Mouse (Mus musculus): ENCODE results near the gene Klhl9.
A peak's percentile ranks its signal among the peaks of the same experiment; 100 is the strongest.
"Not testable (repeated sequence)": the region's sequence is repeated elsewhere in the genome, so short reads cannot be mapped to it uniquely, and the experiment has no call there.

Gene Klhl9

DNA sequence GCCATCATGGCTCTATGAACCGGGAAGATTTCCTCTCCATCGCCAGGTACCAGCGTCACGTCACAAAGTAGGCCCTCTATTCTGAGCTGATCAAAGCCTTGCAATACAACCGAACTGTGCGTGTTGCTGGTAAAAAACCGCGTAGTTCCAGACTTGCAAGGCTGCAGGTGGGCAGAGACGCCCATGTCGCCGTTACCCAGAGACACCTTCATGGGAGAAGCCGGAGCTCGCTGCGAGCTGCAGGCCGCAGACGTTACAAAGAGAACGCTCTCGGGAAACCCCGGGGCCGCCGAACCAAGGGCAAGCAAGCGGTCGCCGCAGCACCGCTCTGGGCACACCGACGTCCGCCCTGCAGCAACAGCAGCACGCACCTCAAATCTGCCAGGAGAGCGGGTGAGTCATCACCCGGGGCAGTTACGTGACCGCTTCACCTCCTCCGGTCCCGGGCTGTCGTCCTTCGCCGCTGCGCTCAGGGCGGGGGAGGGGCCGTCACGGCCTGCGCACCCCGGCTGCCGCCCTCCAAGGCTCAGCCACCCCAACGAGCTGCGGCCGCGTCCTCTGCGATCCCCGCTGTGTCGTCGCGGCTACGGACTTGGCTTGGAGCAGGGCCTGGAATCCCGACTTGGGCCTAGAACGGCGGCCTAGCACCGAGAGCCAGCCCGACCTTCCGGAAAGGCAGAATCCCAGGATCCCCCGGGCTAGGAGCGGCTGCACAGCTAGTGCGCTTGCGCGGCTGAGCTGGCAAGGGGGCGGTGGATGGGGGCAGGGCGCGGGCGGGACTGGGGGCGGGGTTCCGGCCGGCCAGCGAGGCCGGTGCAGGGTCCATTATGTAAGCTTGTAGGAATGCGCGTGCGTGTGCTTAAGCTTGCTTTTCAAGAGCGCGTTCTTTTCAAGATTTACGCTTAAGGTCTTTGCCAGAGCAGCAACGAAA is at the start of gene Klhl9, which contains the start of gene Gm26566:
Gene Klhl9 (minus strand): TSS at position 675 of the 931 bp plus-strand sequence.
Gene Gm26566 (plus strand): TSS at position 15 of the 931 bp plus-strand sequence.
- peak; percentile 71 to 78 for DNase-seq (ENCODE audit: low read depth in 2 of 2, low spot score in 2 of 2)

DNA sequence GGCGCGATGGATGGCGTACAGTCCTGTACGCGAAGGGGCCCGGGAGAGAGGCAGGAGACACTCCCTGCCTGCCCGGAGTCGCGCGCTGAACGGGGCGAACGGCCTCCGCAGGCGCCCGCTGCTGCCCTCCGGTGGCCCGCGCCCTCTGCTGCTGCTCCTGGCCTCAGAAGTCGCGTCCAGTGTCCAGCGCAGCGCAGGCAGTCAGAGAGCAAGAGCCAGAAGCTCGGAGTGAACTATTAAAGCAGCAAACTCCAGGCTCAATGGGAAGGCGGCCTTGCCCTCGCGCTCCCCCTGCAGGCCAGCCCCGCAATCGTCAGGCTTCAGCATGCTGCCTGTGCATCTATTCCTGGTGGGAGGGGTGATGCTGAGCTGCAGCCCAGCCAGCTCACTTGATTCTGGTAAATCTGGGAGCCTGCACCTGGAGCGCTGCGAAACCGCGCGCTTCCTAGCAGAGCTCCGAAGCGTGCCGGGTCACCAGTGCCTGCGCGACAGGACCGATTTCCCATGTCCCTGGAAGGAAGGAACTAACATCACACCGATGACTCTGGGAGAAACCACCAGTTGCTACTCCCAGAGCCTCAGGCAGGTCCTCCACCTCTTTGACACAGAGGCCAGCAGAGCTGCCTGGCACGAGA is 41.2 kb upstream of the Klhl9 start:
- DNase-seq (ENCODE audit: low read depth in 2 of 2, low spot score in 2 of 2) = not testable (repeated sequence)

- DNase-seq (ENCODE audit: low read depth in 2 of 2, low spot score in 2 of 2) = not testable (repeated sequence)
These were observed 40.1 kb upstream of the Klhl9 start for GRCm38 (mm10) chr4:88762341-88762740.

- peak; percentile 82 to 85 for DNase-seq (ENCODE audit: low read depth in 2 of 2, low spot score in 2 of 2)
These were observed 39.5 kb upstream of the Klhl9 start for GRCm38 (mm10) chr4:88761776-88762175.

DNA sequence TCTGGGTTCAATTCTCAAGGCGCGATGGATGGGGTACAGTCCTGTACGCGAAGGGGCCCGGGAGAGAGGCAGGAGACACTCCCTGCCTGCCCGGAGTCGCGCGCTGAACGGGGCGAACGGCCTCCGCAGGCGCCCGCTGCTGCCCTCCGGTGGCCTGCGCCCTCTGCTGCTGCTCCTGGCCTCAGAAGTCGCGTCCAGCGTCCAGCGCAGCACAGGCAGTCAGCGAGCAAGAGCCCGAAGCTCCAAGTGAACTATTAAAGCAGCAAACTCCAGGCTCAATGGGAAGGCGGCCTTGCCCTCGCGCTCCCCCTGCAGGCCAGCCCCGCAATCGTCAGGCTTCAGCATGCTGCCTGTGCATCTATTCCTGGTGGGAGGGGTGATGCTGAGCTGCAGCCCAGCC is 38.2 kb upstream of the Klhl9 start:
- DNase-seq (ENCODE audit: low read depth in 2 of 2, low spot score in 2 of 2) = peak; percentile 35 to 39

- peak; percentile 40 to 43 for DNase-seq (ENCODE audit: low read depth in 2 of 2, low spot score in 2 of 2)
These were observed 37.5 kb upstream of the Klhl9 start, which contains the start of gene Gm13283 for GRCm38 (mm10) chr4:88759610-88760268. Gene Gm13283, plus strand, starts transcription at chr4:88760119.

- DNase-seq (ENCODE audit: low read depth in 2 of 2, low spot score in 2 of 2) = not testable (repeated sequence)
These were observed 36.5 kb upstream of the Klhl9 start for GRCm38 (mm10) chr4:88758751-88759150.

DNA sequence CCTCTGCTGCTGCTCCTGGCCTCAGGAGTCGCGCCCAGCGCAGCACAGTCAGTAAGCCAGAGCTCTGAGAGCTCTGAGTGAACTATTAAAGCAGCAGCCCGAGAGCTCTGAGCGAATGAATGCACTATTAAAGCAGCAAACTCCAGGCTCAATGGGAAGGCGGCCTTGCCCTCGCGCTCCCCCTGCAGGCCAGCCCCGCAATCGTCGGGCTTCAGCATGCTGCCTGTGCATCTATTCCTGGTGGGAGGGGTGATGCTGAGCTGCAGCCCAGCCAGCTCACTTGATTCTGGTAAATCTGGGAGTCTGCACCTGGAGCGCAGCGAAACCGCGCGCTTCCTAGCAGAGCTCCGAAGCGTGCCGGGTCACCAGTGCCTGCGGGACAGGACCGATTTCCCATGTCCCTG is 35.4 kb upstream of the Klhl9 start:
- DNase-seq (ENCODE audit: low read depth in 2 of 2, low spot score in 2 of 2) = peak; percentile 91 to 94

- peak in 1 of 2 experiments; percentile 38 for DNase-seq (ENCODE audit: low read depth in 2 of 2, low spot score in 2 of 2)
These were observed 34.6 kb upstream of the Klhl9 start for GRCm38 (mm10) chr4:88756581-88757513.

- peak; percentile 73 to 80 for DNase-seq (ENCODE audit: low read depth in 2 of 2, low spot score in 2 of 2)
These were observed 32.6 kb upstream of the Klhl9 start, which contains the start of gene Gm13271 for GRCm38 (mm10) chr4:88754818-88755340. Gene Gm13271, plus strand, starts transcription at chr4:88754868.

- no peak for DNase-seq (ENCODE audit: low read depth in 2 of 2, low spot score in 2 of 2)
These were observed 27.7 kb upstream of the Klhl9 start for GRCm38 (mm10) chr4:88749926-88750325.

- no peak for DNase-seq (ENCODE audit: low read depth in 2 of 2, low spot score in 2 of 2)
These were observed 21.9 kb upstream of the Klhl9 start for GRCm38 (mm10) chr4:88744207-88744606.

- DNase-seq (ENCODE audit: low read depth in 2 of 2, low spot score in 2 of 2) = no peak
These were observed 20.6 kb upstream of the Klhl9 start for GRCm38 (mm10) chr4:88742771-88743371.

- DNase-seq (ENCODE audit: low read depth in 2 of 2, low spot score in 2 of 2) = no peak
These were observed 19.2 kb upstream of the Klhl9 start for GRCm38 (mm10) chr4:88741426-88741825.

GRCm38 (mm10) chr4:88739036-88739435 is 16.8 kb upstream of the Klhl9 start:
- no peak for DNase-seq (ENCODE audit: low read depth in 2 of 2, low spot score in 2 of 2)

DNA sequence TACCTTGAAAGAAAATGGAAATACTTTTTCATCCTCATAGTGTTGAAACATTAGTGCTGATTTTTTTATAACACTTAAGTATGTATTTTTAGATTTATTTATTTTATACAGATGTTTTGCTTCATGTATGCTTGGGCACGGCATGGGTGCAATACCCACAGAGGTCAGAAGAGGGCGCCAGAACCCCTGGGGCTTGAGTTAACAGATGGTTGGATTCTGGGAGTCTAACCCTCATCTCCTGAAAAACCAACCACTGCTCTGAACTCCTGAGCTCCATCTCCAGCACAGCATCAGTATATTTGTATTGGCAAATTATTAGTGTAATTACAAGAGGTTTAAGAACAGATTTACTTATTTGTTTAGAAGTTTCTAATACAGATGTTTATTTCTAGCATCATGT is 16.2 kb upstream of the Klhl9 start:
- peak; percentile 78 to 79 for DNase-seq (ENCODE audit: low read depth in 2 of 2, low spot score in 2 of 2)

DNA sequence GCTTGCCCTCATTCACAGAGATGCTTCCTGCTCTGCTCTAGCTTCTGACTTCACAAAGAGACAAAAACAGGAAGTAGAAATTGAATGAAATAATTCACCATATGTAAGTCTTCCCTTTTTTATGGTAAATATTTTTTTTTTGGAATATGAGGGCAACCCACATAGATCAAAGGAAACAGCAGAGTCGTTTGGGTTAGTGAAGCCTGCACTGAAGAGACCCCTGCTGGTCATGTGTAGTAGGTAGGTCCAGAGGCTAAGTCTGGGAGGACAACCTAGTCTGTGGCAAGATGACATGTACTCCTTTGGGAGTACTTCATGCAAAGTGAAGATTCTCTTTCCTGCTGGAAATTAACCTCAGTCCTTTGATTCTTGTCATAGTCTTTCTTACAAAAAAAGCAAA is 5.1 kb upstream of the Klhl9 start:
- peak in 1 of 2 experiments; percentile 39 for DNase-seq (ENCODE audit: low read depth in 2 of 2, low spot score in 2 of 2)

DNA sequence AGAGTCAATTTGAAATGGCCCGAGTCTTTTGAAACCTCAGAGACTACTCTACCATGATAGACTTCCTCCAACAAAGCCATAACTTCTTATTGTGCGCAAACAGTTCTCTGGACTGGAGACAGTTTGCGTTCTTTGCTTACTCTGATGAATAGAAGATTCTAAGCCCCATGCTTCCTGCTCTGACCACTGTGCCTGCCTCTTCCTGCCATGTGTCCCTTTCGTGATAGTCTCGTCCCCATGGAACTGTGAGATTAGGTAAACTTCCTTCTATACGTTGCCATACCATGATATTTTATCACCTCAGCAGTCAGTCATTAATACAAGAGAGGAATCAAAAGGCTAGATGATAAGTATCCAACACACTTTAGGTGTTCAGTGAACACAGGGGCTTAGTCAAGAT is 4.5 kb upstream of the Klhl9 start:
- DNase-seq (ENCODE audit: low read depth in 2 of 2, low spot score in 2 of 2) = no peak

GRCm38 (mm10) chr4:88723497-88724090 is 1.3 kb upstream of the Klhl9 start:
- no peak for DNase-seq (ENCODE audit: low read depth in 2 of 2, low spot score in 2 of 2)

Measured in CD8-positive naive resting alpha-beta T cell, adult 2 months (primary cell).